ENCODE assay signal across 10 mouse cellular contexts in the genomic region with DNA sequence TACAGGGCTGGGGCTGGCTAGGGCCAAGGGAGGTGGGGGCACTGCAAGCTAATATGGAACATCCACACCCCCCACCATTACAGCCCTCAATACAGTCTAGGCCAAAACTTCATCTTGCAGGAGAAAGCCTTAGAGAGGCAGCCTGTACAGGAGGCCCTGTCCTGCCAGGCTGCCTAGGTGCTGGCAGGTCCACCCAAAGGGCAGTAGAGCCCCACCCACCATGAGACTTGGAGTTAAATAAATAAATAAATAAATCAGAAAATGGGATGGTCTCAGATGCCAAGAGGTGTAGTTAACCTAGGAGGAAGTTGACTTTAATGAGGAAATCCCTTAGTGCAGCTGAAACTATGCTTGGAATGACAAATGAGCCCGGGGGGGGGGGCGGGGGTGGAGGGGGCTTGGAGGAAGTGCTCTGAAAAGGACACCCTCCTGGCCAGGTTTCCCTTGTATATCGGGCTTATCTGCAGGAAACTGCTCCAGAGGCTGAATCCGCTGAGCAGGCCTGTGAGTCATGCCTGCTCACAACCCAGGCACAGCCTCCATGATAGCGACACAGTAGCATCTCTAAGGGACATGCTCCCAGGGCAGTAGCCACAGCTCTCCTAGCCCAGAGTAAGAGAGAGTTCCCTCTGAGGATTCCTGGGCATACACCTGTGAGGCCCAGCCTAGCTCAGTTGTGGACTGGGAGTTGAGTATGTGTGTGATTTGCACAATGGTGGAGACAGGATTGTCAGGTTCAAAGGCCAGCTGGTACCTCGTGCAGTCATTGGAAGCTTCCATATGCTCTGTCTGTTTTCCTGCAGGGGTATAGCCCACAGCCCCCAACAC.
DNase-seq lines count a peak whose midpoint lies in the region; ATAC-seq lines count a peak whose summit lies in the region.
"Had no signal": no experiment of that assay in that cellular context is flagged by ENCODE, and none has a peak within 500 bp of the region (broad histone marks: within the 10 kb centered on the region; RNA-seq: fewer than 3 reads in every experiment).

No protein-coding gene starts in this region.

- H3K9ac ChIP-seq in liver, embryonic 12.5 days, result no peak overlapping the region
- no peak overlapping the region for H3K9ac ChIP-seq in forebrain, embryonic 14.5 days (ENCODE audit: low read length)
- H3K9ac ChIP-seq: neural tube, embryonic 13.5 days had no signal

- peak; percentile 38 to 42; a peak in 3 of 4 replicates for ATAC-seq in hematopoietic stem cell, adult 5-6 weeks (replicated peaks in 1 of 2; ENCODE audit: insufficient read depth in 1 of 2, low FRiP score in 2 of 2, low TSS enrichment in 1 of 2, low read depth in 1 of 2, poor library complexity in 2 of 2, severe bottlenecking in 2 of 2)
- peak; percentile 58; the same call in 1 of the 2 replicates for ATAC-seq in liver, embryonic 12.5 days
- ATAC-seq in forebrain, embryonic 14.5 days, result no peak

- no peaks in the 10 kb centered on the region for H3K9me3 ChIP-seq in liver, embryonic 12.5 days (replicated peaks)
- H3K9me3 ChIP-seq in midbrain, embryonic 10.5 days (replicated peaks), result no peaks in the 10 kb centered on the region
- H3K9me3 ChIP-seq in forebrain, embryonic 14.5 days (replicated peaks; ENCODE audit: control insufficient read depth, low read length), result no peaks in the 10 kb centered on the region
- H3K9me3 ChIP-seq: G1E; neural tube, embryonic 13.5 days had no signal

- no peak overlapping the region for H3K27ac ChIP-seq in liver, embryonic 12.5 days
- no peak overlapping the region; the same call in 1 of the 2 replicates for H3K27ac ChIP-seq in midbrain, embryonic 10.5 days (replicated peaks)
- no peak overlapping the region for H3K27ac ChIP-seq in forebrain, embryonic 14.5 days (ENCODE audit: low read depth, low read length)
- H3K27ac ChIP-seq: neural tube, embryonic 13.5 days had no signal

- no peaks in the 10 kb centered on the region for H3K36me3 ChIP-seq in liver, embryonic 12.5 days
- no peaks in the 10 kb centered on the region for H3K36me3 ChIP-seq in midbrain, embryonic 10.5 days
- H3K36me3 ChIP-seq in forebrain, embryonic 14.5 days (ENCODE audit: control insufficient read depth, insufficient read depth, low read length), result no peaks in the 10 kb centered on the region
- H3K36me3 ChIP-seq: G1E; neural tube, embryonic 13.5 days had no signal

- H3K4me3 ChIP-seq in liver, embryonic 12.5 days, result no peak overlapping the region
- no peak overlapping the region for H3K4me3 ChIP-seq in midbrain, embryonic 10.5 days
- no peak overlapping the region for H3K4me3 ChIP-seq in forebrain, embryonic 14.5 days (ENCODE audit: low read depth, low read length)
- H3K4me3 ChIP-seq: neural tube, embryonic 13.5 days had no signal

- peaks cover 13% of the 10 kb centered on the region for H3K27me3 ChIP-seq in liver, embryonic 12.5 days (replicated peaks)
- peaks cover 15% of the 10 kb centered on the region for H3K27me3 ChIP-seq in midbrain, embryonic 10.5 days (ENCODE audit: low read depth, poor library complexity, severe bottlenecking)
- no peaks in the 10 kb centered on the region; the same call in 1 of the 2 replicates for H3K27me3 ChIP-seq in forebrain, embryonic 14.5 days (replicated peaks; ENCODE audit: control insufficient read depth, insufficient read depth, low read length)

- no peak overlapping the region for H3K4me2 ChIP-seq in liver, embryonic 12.5 days
- no peak overlapping the region for H3K4me2 ChIP-seq in forebrain, embryonic 14.5 days (ENCODE audit: low read length)
- H3K4me2 ChIP-seq: neural tube, embryonic 13.5 days had no signal

- peaks cover 11% of the 10 kb centered on the region for H3K4me1 ChIP-seq in liver, embryonic 12.5 days
- H3K4me1 ChIP-seq in midbrain, embryonic 10.5 days, result peaks cover 16% of the 10 kb centered on the region
- H3K4me1 ChIP-seq in forebrain, embryonic 14.5 days (ENCODE audit: control insufficient read depth, insufficient read depth, low read length), result peaks cover under 1% of the 10 kb centered on the region; the same call in 1 of the 2 replicates

- DNase-seq in urinary bladder, postnatal 36 days (ENCODE audit: low spot score in 2 of 2), result peak; percentile 4 to 15
- no peak for DNase-seq in urinary bladder, adult 2 months (ENCODE audit: low spot score)
- DNase-seq in midbrain, embryonic 10.5 days (ENCODE audit: low spot score), result no peak
- DNase-seq in forebrain, embryonic 14.5 days (ENCODE audit: low spot score), result no peak
- DNase-seq in thymus, postnatal 4 days, result no peak
- DNase-seq in layer of hippocampus, postnatal 36 days, result no peak

- WGBS in liver, embryonic 12.5 days (ENCODE audit: insufficient replicate concordance), result 11% methylated on average over 5 of the region's 6 CpGs
- 58% methylated on average over 6 of the region's 6 CpGs for WGBS in midbrain, embryonic 10.5 days
- 77% methylated on average over 6 of the region's 6 CpGs for WGBS in forebrain, embryonic 14.5 days

Comparison
In these comparisons a context has a peak if more than half of its experiments do, and no peak if none do; other contexts are left out.
1. DNase-seq: peak in urinary bladder, postnatal 36 days (2 of 2); none in urinary bladder, adult 2 months (single experiment), midbrain, embryonic 10.5 days (single experiment), forebrain, embryonic 14.5 days (single experiment), thymus, postnatal 4 days (single experiment) and layer of hippocampus, postnatal 36 days (0 of 2).